Mouse (Mus musculus): ENCODE results near the gene Utp6. TPM values are rescaled to one million over a fixed set of nuclear protein-coding genes. Genes with fewer than 3 reads are reported as not detected.

Gene Utp6
- polyA plus RNA-seq, 1 experiment from 2014 or later, result 68.6 TPM

- no peak for ATAC-seq (ENCODE audit: low FRiP score, low TSS enrichment)
- Histone ChIP-seq H3K27ac (ENCODE audit: low read depth, low read length) (no peak overlapping the region), H3K27me3 (ENCODE audit: control insufficient read depth, insufficient read depth, low read length) (no peaks in the 10 kb centered on the region), H3K4me2 (replicated peaks; ENCODE audit: low read depth, low read length) (no peak overlapping the region), H3K4me1 (ENCODE audit: control insufficient read depth, insufficient read depth, low read length) (no peaks in the 10 kb centered on the region; the same call in 1 of the 2 replicates), H3K36me3 (ENCODE audit: control insufficient read depth, insufficient read depth, low read length) (no peaks in the 10 kb centered on the region), H3K9me3 (ENCODE audit: control insufficient read depth, low read length) (no peaks in the 10 kb centered on the region), H3K9ac (ENCODE audit: low read depth, low read length) (no peak overlapping the region), H3K4me3 (ENCODE audit: low read length) (no peak overlapping the region)
- 83% methylated on average over 3 of the region's 3 CpGs for WGBS
These were observed 40.0 kb downstream of the Utp6 start for GRCm38 (mm10) chr11:79922157-79922556.

GRCm38 (mm10) chr11:79920505-79921025, 41.6 kb downstream of the Utp6 start:
- no peak overlapping the region for H3K27ac ChIP-seq (ENCODE audit: low read depth, low read length)

GRCm38 (mm10) chr11:79919685-79920504, 42.3 kb downstream of the Utp6 start:
- Histone ChIP-seq H3K4me3 (ENCODE audit: low read length) (no peak overlapping the region), H3K27ac (ENCODE audit: low read depth, low read length) (no peak overlapping the region; the same call in 1 of the 2 replicates), H3K4me2 (replicated peaks; ENCODE audit: low read depth, low read length) (peak overlapping the region; percentile 21; the same call in 1 of the 2 replicates), H3K27me3 (ENCODE audit: control insufficient read depth, insufficient read depth, low read length) (no peaks in the 10 kb centered on the region), H3K4me1 (ENCODE audit: control insufficient read depth, insufficient read depth, low read length) (no peaks in the 10 kb centered on the region; the same call in 1 of the 2 replicates), H3K36me3 (ENCODE audit: control insufficient read depth, insufficient read depth, low read length) (no peaks in the 10 kb centered on the region), H3K9me3 (ENCODE audit: control insufficient read depth, low read length) (no peaks in the 10 kb centered on the region), H3K9ac (ENCODE audit: low read depth, low read length) (no peak overlapping the region)
- WGBS, result 12% methylated on average over 13 of the region's 13 CpGs
- peak; percentile 58; the same call in 1 of the 2 replicates for ATAC-seq (ENCODE audit: low FRiP score, low TSS enrichment)

More at GRCm38 (mm10) chr11:79920505-79921025, 41.6 kb downstream of the Utp6 start:
- Histone ChIP-seq H3K4me2 (replicated peaks; ENCODE audit: low read depth, low read length) (peak overlapping the region; percentile 21; the same call in 1 of the 2 replicates), H3K9me3 (ENCODE audit: control insufficient read depth, low read length) (no peaks in the 10 kb centered on the region), H3K4me1 (ENCODE audit: control insufficient read depth, insufficient read depth, low read length) (no peaks in the 10 kb centered on the region; the same call in 1 of the 2 replicates), H3K27me3 (ENCODE audit: control insufficient read depth, insufficient read depth, low read length) (no peaks in the 10 kb centered on the region), H3K9ac (ENCODE audit: low read depth, low read length) (no peak overlapping the region), H3K4me3 (ENCODE audit: low read length) (no peak overlapping the region), H3K36me3 (ENCODE audit: control insufficient read depth, insufficient read depth, low read length) (no peaks in the 10 kb centered on the region)
- peak; percentile 58; the same call in 1 of the 2 replicates for ATAC-seq (ENCODE audit: low FRiP score, low TSS enrichment)
- 14% methylated on average over 5 of the region's 5 CpGs for WGBS

- no peak overlapping the region for H3K27ac ChIP-seq (ENCODE audit: low read depth, low read length)
- H3K4me3 ChIP-seq (ENCODE audit: low read length), result no peak overlapping the region
- no peaks in the 10 kb centered on the region for H3K27me3 ChIP-seq (ENCODE audit: control insufficient read depth, insufficient read depth, low read length)
- no peaks in the 10 kb centered on the region for H3K36me3 ChIP-seq (ENCODE audit: control insufficient read depth, insufficient read depth, low read length)
- no peak for ATAC-seq (ENCODE audit: low FRiP score, low TSS enrichment)
- no peaks in the 10 kb centered on the region; the same call in 1 of the 2 replicates for H3K4me1 ChIP-seq (ENCODE audit: control insufficient read depth, insufficient read depth, low read length)
- 79% methylated on average over 9 of the region's 9 CpGs for WGBS
- no peak overlapping the region for H3K4me2 ChIP-seq (replicated peaks; ENCODE audit: low read depth, low read length)
- no peak overlapping the region for H3K9ac ChIP-seq (ENCODE audit: low read depth, low read length)
- no peaks in the 10 kb centered on the region for H3K9me3 ChIP-seq (ENCODE audit: control insufficient read depth, low read length)
These were observed 46.4 kb downstream of the Utp6 start for GRCm38 (mm10) chr11:79915696-79916349.

- no peak overlapping the region for H3K4me3 ChIP-seq (ENCODE audit: low read length)
- H3K36me3 ChIP-seq (ENCODE audit: control insufficient read depth, insufficient read depth, low read length), result no peaks in the 10 kb centered on the region
- no peaks in the 10 kb centered on the region for H3K9me3 ChIP-seq (ENCODE audit: control insufficient read depth, low read length)
- no peaks in the 10 kb centered on the region for H3K27me3 ChIP-seq (ENCODE audit: control insufficient read depth, insufficient read depth, low read length)
- ATAC-seq (ENCODE audit: low FRiP score, low TSS enrichment), result 0 out of 2 replicates have a peak, but pooled peaks have one; percentile 60
- WGBS, result 76% methylated on average over 14 of the region's 14 CpGs
- H3K9ac ChIP-seq (ENCODE audit: low read depth, low read length), result no peak overlapping the region
- H3K4me2 ChIP-seq (replicated peaks; ENCODE audit: low read depth, low read length), result no peak overlapping the region
- H3K4me1 ChIP-seq (ENCODE audit: control insufficient read depth, insufficient read depth, low read length), result no peaks in the 10 kb centered on the region
- no peak overlapping the region for H3K27ac ChIP-seq (ENCODE audit: low read depth, low read length)
These were observed 53.3 kb downstream of the Utp6 start for GRCm38 (mm10) chr11:79908600-79909483.

GRCm38 (mm10) chr11:79906920-79907319, 55.3 kb downstream of the Utp6 start:
- Histone ChIP-seq H3K36me3 (ENCODE audit: control insufficient read depth, insufficient read depth, low read length) (no peaks in the 10 kb centered on the region), H3K27me3 (ENCODE audit: control insufficient read depth, insufficient read depth, low read length) (no peaks in the 10 kb centered on the region), H3K9ac (ENCODE audit: low read depth, low read length) (no peak overlapping the region), H3K27ac (ENCODE audit: low read depth, low read length) (no peak overlapping the region), H3K9me3 (ENCODE audit: control insufficient read depth, low read length) (no peaks in the 10 kb centered on the region), H3K4me1 (ENCODE audit: control insufficient read depth, insufficient read depth, low read length) (no peaks in the 10 kb centered on the region), H3K4me2 (replicated peaks; ENCODE audit: low read depth, low read length) (no peak overlapping the region), H3K4me3 (ENCODE audit: low read length) (no peak overlapping the region)
- ATAC-seq (ENCODE audit: low FRiP score, low TSS enrichment), result no peak
- 38% methylated on average over 9 of the region's 9 CpGs for WGBS

- Histone ChIP-seq H3K27me3 (ENCODE audit: control insufficient read depth, insufficient read depth, low read length) (no peaks in the 10 kb centered on the region; the same call in 1 of the 2 replicates), H3K27ac (ENCODE audit: low read depth, low read length) (no peak overlapping the region), H3K9ac (ENCODE audit: low read depth, low read length) (no peak overlapping the region), H3K4me3 (ENCODE audit: low read length) (no peak overlapping the region), H3K9me3 (ENCODE audit: control insufficient read depth, low read length) (no peaks in the 10 kb centered on the region), H3K36me3 (ENCODE audit: control insufficient read depth, insufficient read depth, low read length) (no peaks in the 10 kb centered on the region), H3K4me1 (ENCODE audit: control insufficient read depth, insufficient read depth, low read length) (no peaks in the 10 kb centered on the region), H3K4me2 (replicated peaks; ENCODE audit: low read depth, low read length) (no peak overlapping the region)
- WGBS, result 85% methylated on average over 6 of the region's 6 CpGs
- ATAC-seq (ENCODE audit: low FRiP score, low TSS enrichment), result no peak
These were observed 59.2 kb downstream of the Utp6 start for GRCm38 (mm10) chr11:79902881-79903481.

GRCm38 (mm10) chr11:79901146-79901545, 61.0 kb downstream of the Utp6 start:
- H3K9me3 ChIP-seq (ENCODE audit: control insufficient read depth, low read length), result no peaks in the 10 kb centered on the region
- WGBS, result 86% methylated on average over 6 of the region's 6 CpGs
- H3K36me3 ChIP-seq (ENCODE audit: control insufficient read depth, insufficient read depth, low read length), result no peaks in the 10 kb centered on the region
- no peak overlapping the region for H3K4me2 ChIP-seq (replicated peaks; ENCODE audit: low read depth, low read length)
- no peak overlapping the region for H3K9ac ChIP-seq (ENCODE audit: low read depth, low read length)
- no peak for ATAC-seq (ENCODE audit: low FRiP score, low TSS enrichment)
- H3K27me3 ChIP-seq (ENCODE audit: control insufficient read depth, insufficient read depth, low read length), result no peaks in the 10 kb centered on the region; the same call in 1 of the 2 replicates
- H3K4me1 ChIP-seq (ENCODE audit: control insufficient read depth, insufficient read depth, low read length), result no peaks in the 10 kb centered on the region
- no peak overlapping the region for H3K4me3 ChIP-seq (ENCODE audit: low read length)
- H3K27ac ChIP-seq (ENCODE audit: low read depth, low read length), result no peak overlapping the region

Data from kidney, embryonic 14.5 days (tissue).